Mouse (Mus musculus): ENCODE results near the gene Olfr394. TPM values are rescaled to one million over a fixed set of nuclear protein-coding genes. Genes with fewer than 3 reads are reported as not detected.
"Not testable (repeated sequence)": the region's sequence is repeated elsewhere in the genome, so short reads cannot be mapped to it uniquely, and the experiment has no call there.

Olfr394 gene
- not detected in 2 replicates for polyA plus RNA-seq (2014; fragmentation: Nextera tagmentation; extraction: Ambion mirVana)

- Histone ChIP-seq H3K27ac (replicated peaks; ENCODE audit: low read depth, low read length) (no peak within 1 kb of the TSS), H3K4me2 (ENCODE audit: low read depth, severe bottlenecking) (no peak within 1 kb of the TSS), H3K4me1 (ENCODE audit: control insufficient read depth, insufficient read depth, low read length) (no peaks in the 10 kb centered on the region), H3K9ac (ENCODE audit: low read length) (no peak within 1 kb of the TSS), H3K27me3 (ENCODE audit: control insufficient read depth, insufficient read depth, low read length) (no peaks in the 10 kb centered on the region), H3K4me3 (ENCODE audit: low read depth, low read length) (no peak within 1 kb of the TSS), H3K36me3 (ENCODE audit: control insufficient read depth, insufficient read depth, low read length) (no peaks in the 10 kb centered on the region), H3K9me3 (ENCODE audit: control insufficient read depth, low read length) (no peaks in the 10 kb centered on the region)
- 84% methylated on average over 1 of the region's 1 CpGs for WGBS
- no peak for ATAC-seq (ENCODE audit: insufficient number of reproducible peaks, low FRiP score, low TSS enrichment, low read depth)
- DNase-seq (ENCODE audit: low spot score): no peak
Measured at GRCm38 (mm10) chr11:73890671-73891070, at the start of gene Olfr394. Gene Olfr394 (minus strand): TSS chr11:73890771.

- Histone ChIP-seq H3K36me3 (ENCODE audit: control insufficient read depth, insufficient read depth, low read length) (no peaks in the 10 kb centered on the region), H3K9ac (ENCODE audit: low read length) (no peak within 1 kb of the TSS)
Measured at GRCm38 (mm10) chr11:73936377-73936776, 45.8 kb upstream of the Olfr394 start, which contains the start of gene Olfr23. Gene Olfr23 (plus strand): TSS chr11:73936677.

GRCm38 (mm10) chr11:73909199-73909598, 18.6 kb upstream of the Olfr394 start, which contains the start of gene Olfr395:
Gene Olfr395 (minus strand): TSS chr11:73909299.
- H3K4me1 ChIP-seq (ENCODE audit: control insufficient read depth, insufficient read depth, low read length); ATAC-seq (ENCODE audit: insufficient number of reproducible peaks, low FRiP score, low TSS enrichment, low read depth); H3K27ac ChIP-seq (replicated peaks; ENCODE audit: low read depth, low read length); H3K9ac ChIP-seq (ENCODE audit: low read length); H3K36me3 ChIP-seq (ENCODE audit: control insufficient read depth, insufficient read depth, low read length); DNase-seq (ENCODE audit: low spot score); H3K27me3 ChIP-seq (ENCODE audit: control insufficient read depth, insufficient read depth, low read length); H3K9me3 ChIP-seq (ENCODE audit: control insufficient read depth, low read length); H3K4me2 ChIP-seq (ENCODE audit: low read depth, severe bottlenecking); H3K4me3 ChIP-seq (ENCODE audit: low read depth, low read length): not testable (repeated sequence)
- WGBS: 87% methylated on average over 4 of the region's 4 CpGs

More at GRCm38 (mm10) chr11:73936377-73936776, 45.8 kb upstream of the Olfr394 start, which contains the start of gene Olfr23:
- Histone ChIP-seq H3K4me2 (ENCODE audit: low read depth, severe bottlenecking) (no peak within 1 kb of the TSS), H3K4me1 (ENCODE audit: control insufficient read depth, insufficient read depth, low read length) (no peaks in the 10 kb centered on the region), H3K27me3 (ENCODE audit: control insufficient read depth, insufficient read depth, low read length) (no peaks in the 10 kb centered on the region), H3K27ac (replicated peaks; ENCODE audit: low read depth, low read length) (no peak within 1 kb of the TSS), H3K9me3 (ENCODE audit: control insufficient read depth, low read length) (no peaks in the 10 kb centered on the region; the same call in 1 of the 2 replicates), H3K4me3 (ENCODE audit: low read depth, low read length) (no peak within 1 kb of the TSS)
- ATAC-seq (ENCODE audit: insufficient number of reproducible peaks, low FRiP score, low TSS enrichment, low read depth) (no peak), DNase-seq (ENCODE audit: low spot score) (no peak)

- Histone ChIP-seq H3K9ac (ENCODE audit: low read length) (no peak within 1 kb of the TSS), H3K36me3 (ENCODE audit: control insufficient read depth, insufficient read depth, low read length) (no peaks in the 10 kb centered on the region), H3K27me3 (ENCODE audit: control insufficient read depth, insufficient read depth, low read length) (no peaks in the 10 kb centered on the region), H3K9me3 (ENCODE audit: control insufficient read depth, low read length) (no peaks in the 10 kb centered on the region), H3K27ac (replicated peaks; ENCODE audit: low read depth, low read length) (no peak within 1 kb of the TSS), H3K4me1 (ENCODE audit: control insufficient read depth, insufficient read depth, low read length) (no peaks in the 10 kb centered on the region), H3K4me2 (ENCODE audit: low read depth, severe bottlenecking) (no peak within 1 kb of the TSS), H3K4me3 (ENCODE audit: low read depth, low read length) (no peak within 1 kb of the TSS)
- DNase-seq (ENCODE audit: low spot score): no peak
- no peak for ATAC-seq (ENCODE audit: insufficient number of reproducible peaks, low FRiP score, low TSS enrichment, low read depth)
Measured at GRCm38 (mm10) chr11:73851354-73851753, 39.2 kb downstream of the Olfr394 start, which contains the start of gene Olfr393. Gene Olfr393 (minus strand): TSS chr11:73851454.

Other genes starting within 250 kb of the Olfr394 start
- gene Zfp735, start 202.0 kb downstream of the Olfr394 start, polyA plus RNA-seq (2014; fragmentation: Nextera tagmentation; extraction: Ambion mirVana): not detected in 2 replicates
- not detected in 2 replicates for gene Olfr389, start 110.1 kb downstream of the Olfr394 start, polyA plus RNA-seq (2014; fragmentation: Nextera tagmentation; extraction: Ambion mirVana)
- not detected in 2 replicates for gene Olfr390, start 107.8 kb downstream of the Olfr394 start, polyA plus RNA-seq (2014; fragmentation: Nextera tagmentation; extraction: Ambion mirVana)
- gene Olfr391-ps, start 87.7 kb downstream of the Olfr394 start, polyA plus RNA-seq (2014; fragmentation: Nextera tagmentation; extraction: Ambion mirVana): not detected in 2 replicates
- not detected in 2 replicates for gene Olfr392, start 73.7 kb downstream of the Olfr394 start, polyA plus RNA-seq (2014; fragmentation: Nextera tagmentation; extraction: Ambion mirVana)
- not detected in 2 replicates for gene Olfr393, start 39.3 kb downstream of the Olfr394 start, polyA plus RNA-seq (2014; fragmentation: Nextera tagmentation; extraction: Ambion mirVana)
- not detected in 2 replicates for gene Olfr395, start 18.5 kb upstream of the Olfr394 start, polyA plus RNA-seq (2014; fragmentation: Nextera tagmentation; extraction: Ambion mirVana)
- not detected in 2 replicates for gene Olfr23, start 45.9 kb upstream of the Olfr394 start, polyA plus RNA-seq (2014; fragmentation: Nextera tagmentation; extraction: Ambion mirVana)
- gene Olfr397, start 70.0 kb upstream of the Olfr394 start, polyA plus RNA-seq (2014; fragmentation: Nextera tagmentation; extraction: Ambion mirVana): not detected in 2 replicates
- gene Olfr398, start 99.6 kb upstream of the Olfr394 start, polyA plus RNA-seq (2014; fragmentation: Nextera tagmentation; extraction: Ambion mirVana): not detected in 2 replicates
- gene Olfr139, start 165.8 kb upstream of the Olfr394 start, polyA plus RNA-seq (2014; fragmentation: Nextera tagmentation; extraction: Ambion mirVana): not detected in 2 replicates
- not detected in 2 replicates for gene Olfr399, start 165.8 kb upstream of the Olfr394 start, polyA plus RNA-seq (2014; fragmentation: Nextera tagmentation; extraction: Ambion mirVana)
- not detected in 2 replicates for gene Zfp616, start 179.2 kb upstream of the Olfr394 start, polyA plus RNA-seq (2014; fragmentation: Nextera tagmentation; extraction: Ambion mirVana)
- not detected in 2 replicates for gene Olfr401, start 222.9 kb upstream of the Olfr394 start, polyA plus RNA-seq (2014; fragmentation: Nextera tagmentation; extraction: Ambion mirVana)